Mouse (Mus musculus): ENCODE results near the gene Mtfp1.

Gene Mtfp1

GRCm38 (mm10) chr11:4080219-4080618 lies 15.0 kb downstream of the Mtfp1 start:
- DNase-seq (ENCODE audit: low spot score) = no peak

GRCm38 (mm10) chr11:4078267-4078933 lies 16.8 kb downstream of the Mtfp1 start:
- DNase-seq (ENCODE audit: low spot score) = no peak

- no peak for DNase-seq (ENCODE audit: low spot score)
Observed at GRCm38 (mm10) chr11:4076633-4077032, 18.6 kb downstream of the Mtfp1 start.

- DNase-seq (ENCODE audit: low spot score) = no peak
Observed at GRCm38 (mm10) chr11:4069664-4070063, 25.6 kb downstream of the Mtfp1 start.

GRCm38 (mm10) chr11:4064627-4065122 lies 30.6 kb downstream of the Mtfp1 start, which contains the start of gene Sec14l3:
TSS of gene Sec14l3 (plus strand) at chr11:4064841.
- no peak for DNase-seq (ENCODE audit: low spot score)

GRCm38 (mm10) chr11:4062981-4063380 lies 32.3 kb downstream of the Mtfp1 start:
- DNase-seq (ENCODE audit: low spot score) = no peak

GRCm38 (mm10) chr11:4062523-4062922 lies 32.7 kb downstream of the Mtfp1 start:
- no peak for DNase-seq (ENCODE audit: low spot score)

- no peak for DNase-seq (ENCODE audit: low spot score)
Observed at GRCm38 (mm10) chr11:4060866-4061575, 34.2 kb downstream of the Mtfp1 start.

GRCm38 (mm10) chr11:4053586-4053985 lies 41.7 kb downstream of the Mtfp1 start:
- peak; percentile 36 for DNase-seq (ENCODE audit: low spot score)

GRCm38 (mm10) chr11:4048438-4048837 lies 46.8 kb downstream of the Mtfp1 start:
- DNase-seq (ENCODE audit: low spot score) = no peak

GRCm38 (mm10) chr11:4047766-4048165 lies 47.5 kb downstream of the Mtfp1 start:
- no peak for DNase-seq (ENCODE audit: low spot score)

- DNase-seq (ENCODE audit: low spot score) = no peak
Observed at GRCm38 (mm10) chr11:4046526-4046925, 48.7 kb downstream of the Mtfp1 start.

GRCm38 (mm10) chr11:4043081-4043480 lies 52.2 kb downstream of the Mtfp1 start:
- no peak for DNase-seq (ENCODE audit: low spot score)
